ENCODE assay signal across 8 mouse cellular contexts in genomic region chr6:85410771-85411273, GRCm38 (mm10). TPM values are rescaled to one million over a fixed set of nuclear protein-coding genes. Genes with fewer than 3 reads are reported as not detected.
A peak's percentile ranks its signal among the peaks of the same experiment; 100 is the strongest.
DNase-seq lines count a peak whose midpoint lies in the region; ATAC-seq and TF ChIP-seq lines count a peak whose summit lies in the region.

No protein-coding gene starts in this region.

- H3K27me3 ChIP-seq in hindbrain, embryonic 16.5 days (replicated peaks; ENCODE audit: control insufficient read depth, insufficient read depth, low read length) = peaks cover 27% of the 10 kb centered on the region
- peaks cover 22% of the 10 kb centered on the region for H3K27me3 ChIP-seq in midbrain, embryonic 11.5 days (ENCODE audit: control insufficient read depth, insufficient read depth, low read length)
- H3K27me3 ChIP-seq in stomach, embryonic 15.5 days (replicated peaks) = peaks cover 34% of the 10 kb centered on the region

- DNase-seq in left cerebral cortex, adult 18-20 months (ENCODE audit: low spot score in 2 of 2) = peak; percentile 31 to 52
- no peak for DNase-seq in left cerebral cortex, adult 8-10 months (ENCODE audit: low spot score in 2 of 2)
- DNase-seq in cerebellum, adult 9-10 months = peak; percentile 27
- peak; percentile 53 for DNase-seq in gastrocnemius, adult 2 months
- DNase-seq in left cerebral cortex, postnatal 4 days = peak; percentile 61
- DNase-seq in midbrain, embryonic 11.5 days (ENCODE audit: low spot score, missing footprints) = peak; percentile 98

- H3K36me3 ChIP-seq in hindbrain, embryonic 16.5 days (ENCODE audit: control insufficient read depth, insufficient read depth, low read length) = no peaks in the 10 kb centered on the region
- H3K36me3 ChIP-seq in midbrain, embryonic 11.5 days (ENCODE audit: control insufficient read depth, insufficient read depth, low read length) = no peaks in the 10 kb centered on the region
- H3K36me3 ChIP-seq in stomach, embryonic 15.5 days = no peaks in the 10 kb centered on the region

- H3K9me3 ChIP-seq in hindbrain, embryonic 16.5 days (ENCODE audit: control insufficient read depth, low read length) = no peaks in the 10 kb centered on the region
- H3K9me3 ChIP-seq in midbrain, embryonic 11.5 days (ENCODE audit: control insufficient read depth, low read length) = no peaks in the 10 kb centered on the region
- H3K9me3 ChIP-seq in stomach, embryonic 15.5 days = no peaks in the 10 kb centered on the region

- H3K4me3 ChIP-seq in gastrocnemius, adult 2 months = no peak overlapping the region
- no peak overlapping the region for H3K4me3 ChIP-seq in hindbrain, embryonic 16.5 days (ENCODE audit: low read length)
- H3K4me3 ChIP-seq in midbrain, embryonic 11.5 days (ENCODE audit: low read depth, low read length) = no peak overlapping the region
- H3K4me3 ChIP-seq in stomach, embryonic 15.5 days (replicated peaks) = no peak overlapping the region

- H3K9ac ChIP-seq in hindbrain, embryonic 16.5 days (ENCODE audit: low read depth, low read length) = no peak overlapping the region
- H3K9ac ChIP-seq in midbrain, embryonic 11.5 days (ENCODE audit: low read length) = no peak overlapping the region
- H3K9ac ChIP-seq in stomach, embryonic 15.5 days = no peak overlapping the region

- ATAC-seq in hindbrain, embryonic 16.5 days = peak; percentile 92
- ATAC-seq in midbrain, embryonic 11.5 days (ENCODE audit: low FRiP score) = peak; percentile 73; the same call in 1 of the 2 replicates
- peak; percentile 61; the same call in 1 of the 2 replicates for ATAC-seq in stomach, embryonic 15.5 days (ENCODE audit: insufficient read depth, low FRiP score, low read depth)

- 9% methylated on average over 13 of the region's 13 CpGs for WGBS in hindbrain, embryonic 16.5 days
- 10% methylated on average over 13 of the region's 13 CpGs for WGBS in midbrain, embryonic 11.5 days
- WGBS in stomach, embryonic 15.5 days = 10% methylated on average over 13 of the region's 13 CpGs

- peak; percentile 77 for TF ChIP-seq CTCF in gastrocnemius, adult 2 months (IDR thresholded peaks at IDR 0.05)

- H3K27ac ChIP-seq in gastrocnemius, adult 2 months = no peak overlapping the region
- no peak overlapping the region for H3K27ac ChIP-seq in hindbrain, embryonic 16.5 days (ENCODE audit: low read depth, low read length)
- H3K27ac ChIP-seq in midbrain, embryonic 11.5 days (ENCODE audit: low read depth, low read length) = no peak overlapping the region
- no peak overlapping the region for H3K27ac ChIP-seq in stomach, embryonic 15.5 days

- H3K4me1 ChIP-seq in hindbrain, embryonic 16.5 days (ENCODE audit: control insufficient read depth, insufficient read depth, low read depth, low read length) = peaks cover 6% of the 10 kb centered on the region
- peaks cover 15% of the 10 kb centered on the region; the same call in 1 of the 2 replicates for H3K4me1 ChIP-seq in midbrain, embryonic 11.5 days (ENCODE audit: control insufficient read depth, insufficient read depth, low read length)
- no peaks in the 10 kb centered on the region for H3K4me1 ChIP-seq in stomach, embryonic 15.5 days

- intact Hi-C loops in gastrocnemius, adult 2 months (cut with DNase I) = loop anchor here (5.0 kb wide), 1 partner anchor 254 kb away; no protein-coding TSS in a partner anchor
- intact Hi-C loops in left cerebral cortex, postnatal 4 days (cut with DNase I) = loop anchor here (2.0 kb wide), 1 partner anchor 250 kb away; no protein-coding TSS in a partner anchor

- peak overlapping the region; percentile 25; the same call in 1 of the 2 replicates for H3K4me2 ChIP-seq in hindbrain, embryonic 16.5 days (ENCODE audit: low read length)
- no peak overlapping the region for H3K4me2 ChIP-seq in midbrain, embryonic 11.5 days
- H3K4me2 ChIP-seq in stomach, embryonic 15.5 days = no peak overlapping the region

RNA-seq across cellular contexts. Expression of gene Noto, which starts 12.9 kb away (rescaled TPM):
- total RNA-seq in left cerebral cortex, adult 18-20 months (2021) = not detected
- total RNA-seq in left cerebral cortex, adult 8-10 months (2022) = not detected
- not detected for total RNA-seq in gastrocnemius, adult 2 months (2021)
- not detected in 2 replicates for polyA plus RNA-seq in hindbrain, embryonic 16.5 days (2015; fragmentation: Nextera tagmentation; extraction: Ambion mirVana)
- total RNA-seq in left cerebral cortex, postnatal 4 days (2021) = not detected
- not detected in 2 replicates for polyA plus RNA-seq in midbrain, embryonic 11.5 days (2014; fragmentation: Nextera tagmentation; extraction: Ambion mirVana)
- polyA plus RNA-seq in stomach, embryonic 15.5 days (2015; fragmentation: Nextera tagmentation; extraction: Ambion mirVana) = not detected in 2 replicates

RNA-seq across cellular contexts. Expression of gene Smyd5, which starts 21.0 kb away (rescaled TPM):
- 10 to 100 TPM; 54.8 to 55.3 TPM for total RNA-seq in left cerebral cortex, adult 18-20 months (2021)
- 10 to 100 TPM; 53.0 to 58.7 (median 54.3) TPM for total RNA-seq in left cerebral cortex, adult 8-10 months (2022)
- total RNA-seq in gastrocnemius, adult 2 months (2021) = 1 to 10 TPM; 8.6 TPM
- polyA plus RNA-seq in hindbrain, embryonic 16.5 days (2015; fragmentation: Nextera tagmentation; extraction: Ambion mirVana) = 81.4 and 82.8 TPM in 2 replicates
- 10 to 100 TPM; 65.9 to 67.5 TPM for total RNA-seq in left cerebral cortex, postnatal 4 days (2021)
- polyA plus RNA-seq in midbrain, embryonic 11.5 days (2014; fragmentation: Nextera tagmentation; extraction: Ambion mirVana) = 52.1 and 52.6 TPM in 2 replicates
- polyA plus RNA-seq in stomach, embryonic 15.5 days (2015; fragmentation: Nextera tagmentation; extraction: Ambion mirVana) = 41.4 and 48.6 TPM in 2 replicates

RNA-seq across cellular contexts. Expression of gene Rab11fip5, which starts 36.4 kb away (rescaled TPM):
- 10 to 100 TPM; 81.7 to 82.1 TPM for total RNA-seq in left cerebral cortex, adult 18-20 months (2021)
- 10 to 100 TPM; 76.8 to 87.2 (median 83.1) TPM for total RNA-seq in left cerebral cortex, adult 8-10 months (2022)
- total RNA-seq in gastrocnemius, adult 2 months (2021) = 10 to 100 TPM; 24.2 to 28.2 TPM
- polyA plus RNA-seq in hindbrain, embryonic 16.5 days (2015; fragmentation: Nextera tagmentation; extraction: Ambion mirVana) = 24.3 and 28.6 TPM in 2 replicates
- total RNA-seq in left cerebral cortex, postnatal 4 days (2021) = 10 to 100 TPM; 51.7 to 54.1 TPM
- 4.2 and 4.7 TPM in 2 replicates for polyA plus RNA-seq in midbrain, embryonic 11.5 days (2014; fragmentation: Nextera tagmentation; extraction: Ambion mirVana)
- 11.1 and 12.2 TPM in 2 replicates for polyA plus RNA-seq in stomach, embryonic 15.5 days (2015; fragmentation: Nextera tagmentation; extraction: Ambion mirVana)

RNA-seq across cellular contexts. Expression of gene Cct7, which starts 40.5 kb away (rescaled TPM):
- total RNA-seq in left cerebral cortex, adult 18-20 months (2021) = 100 to 1,000 TPM; 227 to 234 TPM
- total RNA-seq in left cerebral cortex, adult 8-10 months (2022) = 100 to 1,000 TPM; 206 to 234 (median 220) TPM
- total RNA-seq in gastrocnemius, adult 2 months (2021) = 100 to 1,000 TPM; 127 to 135 TPM
- 561 TPM in 2 replicates for polyA plus RNA-seq in hindbrain, embryonic 16.5 days (2015; fragmentation: Nextera tagmentation; extraction: Ambion mirVana)
- 100 to 1,000 TPM; 310 to 311 TPM for total RNA-seq in left cerebral cortex, postnatal 4 days (2021)
- polyA plus RNA-seq in midbrain, embryonic 11.5 days (2014; fragmentation: Nextera tagmentation; extraction: Ambion mirVana) = 666 and 672 TPM in 2 replicates
- 433 and 479 TPM in 2 replicates for polyA plus RNA-seq in stomach, embryonic 15.5 days (2015; fragmentation: Nextera tagmentation; extraction: Ambion mirVana)

RNA-seq across cellular contexts. Expression of gene Pradc1, which starts 40.9 kb away (rescaled TPM):
- total RNA-seq in left cerebral cortex, adult 18-20 months (2021) = 10 to 100 TPM; 20.3 to 28.0 TPM
- 10 to 100 TPM; 25.7 to 34.2 (median 32.3) TPM for total RNA-seq in left cerebral cortex, adult 8-10 months (2022)
- 10 to 100 TPM; 14.8 to 15.9 TPM for total RNA-seq in gastrocnemius, adult 2 months (2021)
- polyA plus RNA-seq in hindbrain, embryonic 16.5 days (2015; fragmentation: Nextera tagmentation; extraction: Ambion mirVana) = 33.2 and 34.9 TPM in 2 replicates
- total RNA-seq in left cerebral cortex, postnatal 4 days (2021) = 10 to 100 TPM; 14.4 to 17.8 TPM
- 24.6 and 29.4 TPM in 2 replicates for polyA plus RNA-seq in midbrain, embryonic 11.5 days (2014; fragmentation: Nextera tagmentation; extraction: Ambion mirVana)
- 38.4 and 41.4 TPM in 2 replicates for polyA plus RNA-seq in stomach, embryonic 15.5 days (2015; fragmentation: Nextera tagmentation; extraction: Ambion mirVana)

Comparison
In these comparisons a context has a peak if more than half of its experiments do, and no peak if none do; other contexts are left out.
1. DNase-seq: peak in left cerebral cortex, adult 18-20 months (2 of 2), cerebellum, adult 9-10 months (single experiment), gastrocnemius, adult 2 months (single experiment), left cerebral cortex, postnatal 4 days (single experiment) and midbrain, embryonic 11.5 days (single experiment); none in left cerebral cortex, adult 8-10 months (0 of 2).
2. RNA of gene Smyd5, which starts 21.0 kb away (total RNA-seq): 65.9 to 67.5 TPM in left cerebral cortex, postnatal 4 days, 53.0 to 58.7 TPM in left cerebral cortex, adult 8-10 months and 54.8 to 55.3 TPM in left cerebral cortex, adult 18-20 months; 8.6 TPM in gastrocnemius, adult 2 months; every median in the first group is over 4 times any median in the second.
3. Peak in every context shown above with its lines, with median percentiles within 50 percentile points of each other: ATAC-seq.